Mouse (Mus musculus) limb, embryonic 11.5 days (tissue): ENCODE results near the gene Gas2l2. TPM values are rescaled to one million over a fixed set of nuclear protein-coding genes. Genes with fewer than 3 reads are reported as not detected.

Experiments used
- ATAC-seq: fragments of 200-750 bp; cut with Nextera tagmentation; 2 replicates; pipeline ENCODE4 v1.8.0; 2017; ENCODE audit warnings: low read depth; ENCODE audit not compliant: insufficient number of reproducible peaks, low FRiP score, low TSS enrichment
- DNase-seq: peaks from one replicate; pipeline ENCODE4 v3.0.0-alpha.2; 2015; ENCODE audit warnings: low spot score
- H3K27ac ChIP-seq: fragments of 300-500 bp; sonication (generic); replicated peaks from 2 replicates; pipeline ENCODE4 v1.5.1; 2014; ENCODE audit warnings: low read depth, mild to moderate bottlenecking, low read length
- H3K27me3 ChIP-seq: fragments of 300-500 bp; sonication (generic); 2 replicates; pipeline ENCODE4 v1.6.1; 2014; ENCODE audit warnings: mild to moderate bottlenecking, low read length, mixed read lengths; ENCODE audit not compliant: control insufficient read depth, insufficient read depth
- H3K36me3 ChIP-seq: fragments of 300-500 bp; sonication (generic); 2 replicates; pipeline ENCODE4 v1.6.1; 2014; ENCODE audit warnings: mild to moderate bottlenecking, low read length, moderate library complexity, mixed read lengths; ENCODE audit not compliant: control insufficient read depth, insufficient read depth
- H3K4me1 ChIP-seq: fragments of 300-500 bp; sonication (generic); 2 replicates; pipeline ENCODE4 v1.6.1; 2014; ENCODE audit warnings: low read length, mixed read lengths; ENCODE audit not compliant: control insufficient read depth, insufficient read depth
- H3K4me2 ChIP-seq: fragments of 300-500 bp; sonication (generic); 2 replicates; pipeline ENCODE4 v1.6.1; 2014; ENCODE audit warnings: low read depth, mild to moderate bottlenecking, moderate library complexity; ENCODE audit not compliant: severe bottlenecking
- H3K4me3 ChIP-seq: fragments of 300-500 bp; sonication (generic); 2 replicates; pipeline ENCODE4 v1.5.1; 2014; ENCODE audit warnings: low read depth, low read length
- H3K9ac ChIP-seq: fragments of 300-500 bp; sonication (generic); 2 replicates; pipeline ENCODE4 v1.6.1; 2014; ENCODE audit warnings: mild to moderate bottlenecking, low read length
- H3K9me3 ChIP-seq: fragments of 300-500 bp; sonication (generic); 2 replicates; pipeline ENCODE4 v1.6.1; 2016; ENCODE audit warnings: low read length; ENCODE audit not compliant: control insufficient read depth
- WGBS: fragments of 180-500 bp; shearing (Covaris S2); extraction: QIAGEN DNeasy Blood & Tissue Kit; methylation state at CpG from one replicate; pipeline ENCODE4 v1.1.7; 2014; 5-methylcytosine and 5-hydroxymethylcytosine counted together
- polyA plus RNA-seq: library from polyadenylated mRNA; unstranded; fragments of >200 nt; fragmentation: Nextera tagmentation; extraction: Ambion mirVana; gene quantifications from 2 replicates; pipeline ENCODE4 v1.2.1, GENCODE M21; 2014

Gene Gas2l2
- polyA plus RNA-seq, 1 experiment from 2014 or later, result not detected

DNA sequence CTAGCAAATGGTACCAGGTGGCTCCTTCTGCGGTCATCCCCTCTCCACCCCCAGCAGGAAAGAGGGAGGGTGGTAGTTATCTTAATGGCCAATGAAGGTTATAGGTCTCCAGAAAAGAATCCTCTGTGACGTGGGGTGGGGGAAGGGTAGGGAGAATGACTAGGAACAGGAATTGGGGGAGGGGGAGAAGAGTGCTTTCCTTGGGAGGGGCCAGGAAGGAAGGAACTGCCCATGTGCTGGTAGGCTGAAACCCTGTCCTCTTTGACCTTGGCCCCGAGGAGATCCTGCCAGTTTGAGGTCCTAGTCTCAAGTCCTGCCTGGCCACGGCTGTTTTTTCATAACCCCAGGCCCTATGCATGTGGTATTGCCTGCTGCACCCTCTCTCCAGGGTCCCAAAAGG lies 20.0 kb upstream of the Gas2l2 start:
- ATAC-seq (no peak), DNase-seq (no peak)
- Histone ChIP-seq H3K27me3 (peaks cover 11% of the 10 kb centered on the region), H3K27ac (no peak overlapping the region), H3K4me2 (no peak overlapping the region), H3K9ac (no peak overlapping the region), H3K4me1 (0 out of 2 replicates have a peak, but pooled peaks cover 3% of the 10 kb centered on the region), H3K9me3 (no peaks in the 10 kb centered on the region), H3K36me3 (no peaks in the 10 kb centered on the region), H3K4me3 (no peak overlapping the region)
- WGBS, result 23% methylated on average over 4 of the region's 4 CpGs

DNA sequence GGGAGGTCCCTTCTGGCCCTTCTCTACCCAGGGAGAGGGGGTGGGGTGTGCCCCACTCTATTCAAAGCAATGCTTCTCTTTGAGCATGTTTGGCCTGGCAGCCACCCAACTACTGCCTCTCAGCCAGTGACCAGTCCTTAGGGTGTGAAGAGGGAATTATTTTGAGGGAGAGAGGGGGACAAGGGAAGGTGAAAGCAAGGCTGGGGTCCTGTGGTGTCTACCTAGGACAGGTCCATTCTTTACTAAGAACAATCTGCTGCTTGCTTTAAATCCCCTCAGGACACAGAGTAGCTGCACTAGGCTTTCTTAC lies 19.6 kb upstream of the Gas2l2 start:
- no peaks in the 10 kb centered on the region for H3K9me3 ChIP-seq
- H3K36me3 ChIP-seq, result no peaks in the 10 kb centered on the region
- no peak overlapping the region for H3K9ac ChIP-seq
- peaks cover 15% of the 10 kb centered on the region for H3K27me3 ChIP-seq
- H3K4me2 ChIP-seq, result no peak overlapping the region
- no peak overlapping the region for H3K4me3 ChIP-seq
- H3K4me1 ChIP-seq, result 0 out of 2 replicates have a peak, but pooled peaks cover 3% of the 10 kb centered on the region
- H3K27ac ChIP-seq, result no peak overlapping the region
- ATAC-seq (no peak), DNase-seq (no peak)

DNA sequence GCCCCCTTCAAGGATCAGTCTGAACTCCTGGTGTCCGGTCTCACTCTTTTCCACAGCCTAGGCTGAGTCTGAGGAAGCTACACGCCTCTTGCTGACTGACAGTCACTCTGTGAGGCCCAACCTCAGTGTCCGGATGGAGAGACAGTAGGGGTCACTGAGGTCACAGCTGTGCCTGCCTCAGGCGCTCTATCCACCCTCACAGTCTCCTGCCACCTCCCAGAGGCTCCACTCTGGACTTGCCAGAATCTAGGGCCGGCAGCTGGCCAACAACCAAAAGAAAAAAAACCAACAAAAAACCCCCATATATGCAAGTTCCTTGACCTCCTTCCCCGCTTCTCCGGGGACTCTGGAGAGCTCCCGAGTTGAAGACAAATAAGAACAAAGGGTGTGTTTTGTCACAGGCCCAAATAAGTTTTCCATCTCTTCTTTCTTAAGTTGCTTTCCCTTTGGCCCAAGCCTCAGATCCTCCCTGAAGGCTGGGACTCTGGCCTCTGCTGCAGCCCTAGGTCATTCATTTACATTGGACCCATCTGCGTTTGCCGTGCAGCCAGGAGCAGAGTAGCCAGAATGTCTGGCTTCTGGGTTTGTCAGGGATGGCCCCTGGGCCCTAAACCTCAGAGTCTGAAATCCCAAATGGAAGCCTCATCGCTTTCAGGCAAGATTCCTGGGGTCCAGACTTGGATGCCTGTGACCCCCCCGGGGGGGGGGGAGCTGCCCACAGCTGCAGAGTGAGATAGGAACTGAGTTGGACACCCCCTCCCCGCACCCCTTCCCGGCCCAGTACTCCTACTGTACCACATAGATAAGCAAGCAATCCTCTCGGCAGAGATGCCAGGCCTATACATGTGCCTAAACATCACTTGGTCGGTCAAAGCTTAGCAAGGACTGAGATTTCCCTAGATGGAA lies 19.0 kb upstream of the Gas2l2 start:
- no peak for ATAC-seq
- Histone ChIP-seq H3K27ac (no peak overlapping the region), H3K36me3 (no peaks in the 10 kb centered on the region), H3K4me2 (no peak overlapping the region), H3K9me3 (no peaks in the 10 kb centered on the region), H3K27me3 (peaks cover 21% of the 10 kb centered on the region), H3K9ac (no peak overlapping the region), H3K4me1 (0 out of 2 replicates have a peak, but pooled peaks cover 3% of the 10 kb centered on the region), H3K4me3 (no peak overlapping the region)
- DNase-seq, result no peak
- WGBS, result 41% methylated on average over 16 of the region's 16 CpGs

DNA sequence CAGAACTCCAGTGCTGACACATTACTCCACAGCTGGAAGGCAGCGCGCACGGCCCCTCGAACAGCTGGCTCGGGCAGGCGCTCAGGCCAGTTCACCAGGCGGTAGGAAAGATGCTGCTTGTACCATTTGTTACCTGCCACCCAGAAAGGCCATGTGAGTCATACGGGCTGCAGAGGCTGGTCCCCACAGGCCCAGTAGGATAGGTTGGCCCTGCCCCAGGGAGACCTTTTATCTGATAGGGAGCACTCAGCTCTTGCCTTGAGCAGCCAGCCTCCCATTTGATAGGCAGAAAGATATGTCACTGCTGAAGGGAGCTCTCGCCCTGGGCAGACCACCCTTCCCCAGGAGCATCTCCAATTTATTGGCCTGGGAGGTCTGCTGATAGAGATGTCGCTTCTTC lies 18.4 kb upstream of the Gas2l2 start:
- 0 out of 2 replicates have a peak, but pooled peaks cover 3% of the 10 kb centered on the region for H3K4me1 ChIP-seq
- DNase-seq, result no peak
- no peak overlapping the region for H3K4me2 ChIP-seq
- H3K27ac ChIP-seq, result no peak overlapping the region
- no peak overlapping the region for H3K4me3 ChIP-seq
- H3K9ac ChIP-seq, result no peak overlapping the region
- no peaks in the 10 kb centered on the region for H3K9me3 ChIP-seq
- WGBS, result 53% methylated on average over 10 of the region's 10 CpGs
- ATAC-seq, result no peak
- no peaks in the 10 kb centered on the region for H3K36me3 ChIP-seq
- H3K27me3 ChIP-seq, result peaks cover 26% of the 10 kb centered on the region

DNA sequence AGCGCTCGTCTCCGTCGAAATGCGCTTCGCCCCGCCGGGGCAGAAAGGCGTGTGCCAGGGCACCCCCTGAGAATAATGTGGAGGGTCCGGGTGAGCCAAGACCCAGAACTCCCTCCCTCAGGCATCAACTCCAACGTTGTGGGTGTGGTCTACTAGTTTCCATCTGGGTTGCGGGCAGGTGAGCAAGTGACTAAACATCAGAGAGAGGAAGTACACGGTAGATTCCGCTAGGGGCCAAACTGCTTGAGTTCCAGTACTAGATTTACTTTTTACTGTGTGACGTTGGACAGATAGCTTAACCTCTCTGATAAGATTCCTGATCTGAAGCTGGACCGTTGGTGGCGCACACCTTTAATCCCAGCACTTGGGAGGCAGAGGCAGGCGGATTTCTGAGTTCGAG lies 15.7 kb upstream of the Gas2l2 start:
- H3K9ac ChIP-seq, result no peak overlapping the region
- no peak overlapping the region for H3K27ac ChIP-seq

DNA sequence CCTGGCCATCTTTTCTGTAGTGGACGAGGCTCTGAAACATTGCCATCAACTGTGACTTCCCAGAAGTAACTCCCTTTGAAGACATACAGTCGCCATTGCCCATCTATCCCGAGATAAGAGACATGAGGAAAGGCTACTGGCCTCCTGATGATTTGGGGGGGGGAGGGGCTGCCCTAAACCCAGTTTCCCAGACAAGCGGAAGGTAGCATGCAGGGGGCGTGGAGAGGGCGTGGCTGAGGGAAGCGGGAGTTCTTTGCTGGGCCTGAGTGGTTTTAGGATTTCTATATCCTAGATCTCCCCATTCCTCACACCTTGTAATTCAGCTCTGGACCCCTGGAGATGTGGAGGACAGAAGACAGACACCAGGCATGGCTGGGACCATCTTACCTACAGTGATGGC lies 14.6 kb upstream of the Gas2l2 start:
- Histone ChIP-seq H3K27me3 (peaks cover 43% of the 10 kb centered on the region), H3K4me3 (no peak overlapping the region), H3K4me1 (no peaks in the 10 kb centered on the region), H3K36me3 (no peaks in the 10 kb centered on the region; the same call in 1 of the 2 replicates), H3K27ac (no peak overlapping the region), H3K4me2 (no peak overlapping the region), H3K9ac (no peak overlapping the region), H3K9me3 (no peaks in the 10 kb centered on the region)
- ATAC-seq (no peak), DNase-seq (no peak)
- WGBS, result 7% methylated on average over 7 of the region's 7 CpGs

More for the DNA sequence above, 15.7 kb upstream of the Gas2l2 start:
- Histone ChIP-seq H3K9me3 (no peaks in the 10 kb centered on the region), H3K27me3 (peaks cover 43% of the 10 kb centered on the region), H3K4me3 (peak overlapping the region; percentile 10; the same call in 1 of the 2 replicates), H3K4me2 (peak overlapping the region; percentile 41), H3K4me1 (0 out of 2 replicates have a peak, but pooled peaks cover 3% of the 10 kb centered on the region), H3K36me3 (no peaks in the 10 kb centered on the region; the same call in 1 of the 2 replicates)
- no peak for DNase-seq
- 30% methylated on average over 19 of the region's 19 CpGs for WGBS
- no peak for ATAC-seq

DNA sequence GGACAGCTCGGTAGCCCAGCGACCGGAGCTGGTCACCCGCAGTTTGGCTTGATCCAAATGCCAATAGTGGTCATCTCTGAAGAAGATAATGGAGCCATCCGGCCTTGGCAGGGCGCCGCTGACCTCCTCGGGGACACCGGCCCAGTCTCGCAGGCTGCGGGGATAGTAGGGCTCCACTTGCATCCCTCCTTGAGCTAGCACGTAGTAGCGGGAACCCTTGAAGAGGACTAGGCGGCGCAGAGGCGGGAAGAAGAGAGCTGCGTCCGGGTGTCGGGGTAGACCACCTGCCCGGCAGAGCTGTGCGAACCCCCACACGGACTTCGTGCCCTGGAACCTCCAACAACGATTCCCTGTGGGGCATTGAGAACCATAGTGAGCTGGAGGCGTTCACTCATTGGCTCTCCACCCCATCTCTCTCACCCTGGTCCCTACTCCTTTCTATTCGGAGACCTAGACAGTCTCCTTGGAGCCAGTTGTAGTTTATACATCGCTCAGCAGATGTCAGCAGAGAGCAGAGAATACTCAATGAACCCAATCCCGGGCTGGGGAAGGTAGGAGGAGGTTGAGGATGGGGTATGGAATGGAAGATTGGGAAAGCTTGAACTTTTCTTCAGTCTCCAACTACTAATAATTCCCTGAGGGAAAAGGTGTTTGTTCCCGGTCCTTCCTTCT lies 13.5 kb upstream of the Gas2l2 start:
- WGBS, result 12% methylated on average over 29 of the region's 29 CpGs
- H3K4me1 ChIP-seq, result no peaks in the 10 kb centered on the region
- H3K4me3 ChIP-seq, result no peak overlapping the region; the same call in 1 of the 2 replicates
- peak; percentile 87 for DNase-seq
- 0 out of 2 replicates have a peak, but pooled peaks have one; percentile 31 for ATAC-seq
- no peak overlapping the region for H3K9ac ChIP-seq
- peaks cover 43% of the 10 kb centered on the region for H3K27me3 ChIP-seq
- H3K27ac ChIP-seq, result no peak overlapping the region
- H3K9me3 ChIP-seq, result no peaks in the 10 kb centered on the region
- no peaks in the 10 kb centered on the region; the same call in 1 of the 2 replicates for H3K36me3 ChIP-seq
- H3K4me2 ChIP-seq, result 0 out of 2 replicates have a peak overlapping the region, but pooled peaks have one; percentile 10

DNA sequence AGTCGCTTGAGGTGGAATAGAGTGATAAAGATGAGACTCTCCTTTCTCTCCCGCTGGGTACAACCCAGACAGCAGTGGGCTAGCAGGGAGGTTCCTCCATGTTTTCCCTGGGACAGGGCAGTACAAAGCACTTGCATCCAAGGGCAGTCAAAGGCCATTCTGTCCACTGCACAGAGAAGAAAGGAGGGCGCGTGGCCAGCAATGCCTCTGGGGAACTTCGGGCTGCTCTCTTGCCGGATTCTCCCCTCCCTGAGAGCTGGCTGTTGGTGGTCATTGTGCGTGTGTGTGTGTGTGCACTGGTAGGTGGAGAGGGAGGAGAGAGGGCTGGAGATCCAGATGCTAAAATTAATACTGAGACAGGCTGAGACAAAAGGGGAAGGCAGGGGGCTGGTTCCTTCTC lies 12.0 kb upstream of the Gas2l2 start:
- H3K9ac ChIP-seq, result no peak overlapping the region
- no peak for DNase-seq
- no peak overlapping the region for H3K4me3 ChIP-seq
- H3K36me3 ChIP-seq, result no peaks in the 10 kb centered on the region; the same call in 1 of the 2 replicates
- no peak overlapping the region for H3K27ac ChIP-seq
- peaks cover 41% of the 10 kb centered on the region for H3K27me3 ChIP-seq
- 63% methylated on average over 7 of the region's 7 CpGs for WGBS
- no peak overlapping the region for H3K4me2 ChIP-seq
- H3K9me3 ChIP-seq, result no peaks in the 10 kb centered on the region
- no peaks in the 10 kb centered on the region for H3K4me1 ChIP-seq
- no peak for ATAC-seq
